Mouse (Mus musculus) C2C12 (cell line): ENCODE results near the gene Tsacc.

Experiments used
- CEBPB ChIP-seq: IDR thresholded peaks from one replicate; pipeline ENCODE4 v1.6.1; 2011; ENCODE audit warnings: low read depth, mild to moderate bottlenecking, control low read depth, moderate library complexity
- CTCF ChIP-seq: IDR thresholded peaks from one replicate; pipeline ENCODE4 v1.5.1; 2011; ENCODE audit not compliant: control insufficient read depth, insufficient read depth, insufficient read length
- FOSL1 ChIP-seq: IDR thresholded peaks from one replicate; pipeline ENCODE4 v1.8.0; 2011; ENCODE audit warnings: mild to moderate bottlenecking, low read length; ENCODE audit not compliant: poor library complexity, insufficient read depth, severe bottlenecking
- MAX ChIP-seq: IDR thresholded peaks from one replicate; pipeline ENCODE4 v1.6.1; 2011; ENCODE audit warnings: mild to moderate bottlenecking, control low read depth
- MYOD1 ChIP-seq: IDR thresholded peaks from one replicate; pipeline ENCODE4 v1.6.1; 2011; ENCODE audit warnings: low read depth; ENCODE audit not compliant: control insufficient read depth, insufficient read length
- MYOG ChIP-seq: IDR thresholded peaks from one replicate; pipeline ENCODE4 v1.6.1; 2011; ENCODE audit not compliant: control insufficient read depth, insufficient read length; ENCODE audit errors: extremely low read depth
- USF1 ChIP-seq: IDR thresholded peaks from one replicate; pipeline ENCODE4 v1.6.1; 2011; ENCODE audit warnings: low read depth, mild to moderate bottlenecking, control low read depth, moderate library complexity

- TF ChIP-seq MAX (no peak), CTCF (peak; percentile 58), MYOD1 (no peak), MYOG (no peak), USF1 (no peak), FOSL1 (no peak), CEBPB (no peak)
These were observed 34.5 kb upstream of the Tsacc start for GRCm38 (mm10) chr3:88331282-88331681.
